Mouse (Mus musculus) forebrain, embryonic 16.5 days (tissue): ENCODE results near the gene BC048679. TPM values are rescaled to one million over a fixed set of nuclear protein-coding genes. Genes with fewer than 3 reads are reported as not detected.
A peak's percentile ranks its signal among the peaks of the same experiment; 100 is the strongest.
"Not testable (repeated sequence)": the region's sequence is repeated elsewhere in the genome, so short reads cannot be mapped to it uniquely, and the experiment has no call there.

Experiments
- ATAC-seq: fragments of 200-750 bp; cut with Nextera tagmentation; 2 replicates; pipeline ENCODE4 v1.8.0; 2017; ENCODE audit warnings: mild to moderate bottlenecking, moderate library complexity
- H3K27ac ChIP-seq: fragments of 300-500 bp; sonication (generic); 2 replicates; pipeline ENCODE4 v1.5.1; 2014; ENCODE audit warnings: low read length, control low read depth
- H3K27me3 ChIP-seq: fragments of 300-500 bp; sonication (generic); replicated peaks from 2 replicates; pipeline ENCODE4 v1.6.1; 2014; ENCODE audit warnings: low read length; ENCODE audit not compliant: control insufficient read depth, insufficient read depth
- H3K36me3 ChIP-seq: fragments of 300-500 bp; sonication (generic); 2 replicates; pipeline ENCODE4 v1.6.1; 2014; ENCODE audit not compliant: control insufficient read depth, insufficient read depth
- H3K4me1 ChIP-seq: fragments of 300-500 bp; sonication (generic); replicated peaks from 2 replicates; pipeline ENCODE4 v1.6.1; 2014; ENCODE audit warnings: low read length; ENCODE audit not compliant: control insufficient read depth, insufficient read depth
- H3K4me2 ChIP-seq: fragments of 300-500 bp; sonication (generic); 2 replicates; pipeline ENCODE4 v1.6.1; 2014; ENCODE audit warnings: mild to moderate bottlenecking, low read length, control low read depth
- H3K4me3 ChIP-seq: fragments of 300-500 bp; sonication (generic); replicated peaks from 2 replicates; pipeline ENCODE4 v1.5.1; 2014; ENCODE audit warnings: mild to moderate bottlenecking, low read length, control low read depth
- H3K9ac ChIP-seq: fragments of 300-500 bp; sonication (generic); replicated peaks from 2 replicates; pipeline ENCODE4 v1.6.1; 2014; ENCODE audit warnings: low read depth, low read length, control low read depth
- H3K9me3 ChIP-seq: fragments of 300-500 bp; sonication (generic); 2 replicates; pipeline ENCODE4 v1.6.1; 2016; ENCODE audit warnings: low read length; ENCODE audit not compliant: control insufficient read depth
- WGBS: fragments of 180-500 bp; shearing (Covaris S2); extraction: QIAGEN DNeasy Blood & Tissue Kit; methylation state at CpG from one replicate; pipeline ENCODE4 v1.1.7; 2014; 5-methylcytosine and 5-hydroxymethylcytosine counted together
- polyA plus RNA-seq: library from polyadenylated mRNA; unstranded; fragments of >200 nt; fragmentation: Nextera tagmentation; extraction: Ambion mirVana; gene quantifications from 2 replicates; pipeline ENCODE4 v1.2.1, GENCODE M21; 2015

Gene BC048679
- polyA plus RNA-seq, 1 experiment from 2014 or later = not detected

- Histone ChIP-seq H3K4me2 (no peak overlapping the region), H3K27ac (no peak overlapping the region), H3K9me3 (no peaks in the 10 kb centered on the region), H3K27me3 (no peaks in the 10 kb centered on the region), H3K4me3 (no peak overlapping the region), H3K4me1 (peaks cover 5% of the 10 kb centered on the region), H3K9ac (no peak overlapping the region), H3K36me3 (peaks cover 1% of the 10 kb centered on the region; the same call in 1 of the 2 replicates)
- ATAC-seq = no peak
- WGBS = 8% methylated on average over 9 of the region's 9 CpGs
Measured at GRCm38 (mm10) chr7:81489649-81490048, 8.4 kb downstream of the BC048679 start.

GRCm38 (mm10) chr7:81480800-81481199, 17.3 kb downstream of the BC048679 start:
- no peak for ATAC-seq
- Histone ChIP-seq H3K9ac (no peak overlapping the region), H3K4me1 (0 out of 2 replicates have a peak, but pooled peaks cover 2% of the 10 kb centered on the region), H3K27ac (no peak overlapping the region), H3K36me3 (peaks cover 17% of the 10 kb centered on the region), H3K27me3 (peaks cover 6% of the 10 kb centered on the region), H3K9me3 (no peaks in the 10 kb centered on the region), H3K4me2 (no peak overlapping the region), H3K4me3 (no peak overlapping the region)
- 2% methylated on average over 8 of the region's 8 CpGs for WGBS

GRCm38 (mm10) chr7:81479531-81480090, 18.5 kb downstream of the BC048679 start:
- Histone ChIP-seq H3K27me3 (peaks cover 6% of the 10 kb centered on the region), H3K9ac (no peak overlapping the region), H3K4me2 (no peak overlapping the region), H3K9me3 (no peaks in the 10 kb centered on the region), H3K4me3 (no peak overlapping the region), H3K4me1 (0 out of 2 replicates have a peak, but pooled peaks cover 2% of the 10 kb centered on the region), H3K36me3 (peaks cover 15% of the 10 kb centered on the region), H3K27ac (no peak overlapping the region)
- ATAC-seq = no peak
- 77% methylated on average over 3 of the region's 3 CpGs for WGBS

GRCm38 (mm10) chr7:81478261-81478660, 19.8 kb downstream of the BC048679 start:
- peak; percentile 40; the same call in 1 of the 2 replicates for ATAC-seq
- H3K27me3 ChIP-seq, H3K4me2 ChIP-seq, H3K9ac ChIP-seq, H3K4me1 ChIP-seq, H3K36me3 ChIP-seq, H3K4me3 ChIP-seq, H3K27ac ChIP-seq, H3K9me3 ChIP-seq: not testable (repeated sequence)

- Histone ChIP-seq H3K4me1 (0 out of 2 replicates have a peak, but pooled peaks cover 2% of the 10 kb centered on the region), H3K9me3 (no peaks in the 10 kb centered on the region), H3K36me3 (peaks cover 2% of the 10 kb centered on the region; the same call in 1 of the 2 replicates), H3K27ac (no peak overlapping the region), H3K4me3 (no peak overlapping the region), H3K9ac (no peak overlapping the region), H3K4me2 (no peak overlapping the region), H3K27me3 (peaks cover 6% of the 10 kb centered on the region)
- ATAC-seq = no peak
- WGBS = 3% methylated on average over 24 of the region's 24 CpGs
Measured at GRCm38 (mm10) chr7:81476833-81477232, 21.2 kb downstream of the BC048679 start.

- WGBS = 81% methylated on average over 3 of the region's 3 CpGs
- Histone ChIP-seq H3K4me3 (no peak overlapping the region), H3K4me2 (no peak overlapping the region), H3K36me3 (peaks cover 10% of the 10 kb centered on the region; the same call in 1 of the 2 replicates), H3K9me3 (no peaks in the 10 kb centered on the region), H3K27ac (no peak overlapping the region), H3K27me3 (peaks cover 6% of the 10 kb centered on the region), H3K9ac (no peak overlapping the region), H3K4me1 (no peaks in the 10 kb centered on the region)
- no peak for ATAC-seq
Measured at GRCm38 (mm10) chr7:81475221-81475620, 22.9 kb downstream of the BC048679 start.

GRCm38 (mm10) chr7:81464906-81465450, 33.1 kb downstream of the BC048679 start:
- 78% methylated on average over 9 of the region's 9 CpGs for WGBS
- Histone ChIP-seq H3K27me3 (no peaks in the 10 kb centered on the region), H3K9ac (no peak overlapping the region), H3K4me1 (no peaks in the 10 kb centered on the region), H3K36me3 (peaks cover 34% of the 10 kb centered on the region), H3K4me3 (no peak overlapping the region), H3K9me3 (no peaks in the 10 kb centered on the region), H3K27ac (no peak overlapping the region), H3K4me2 (no peak overlapping the region)
- ATAC-seq = no peak

GRCm38 (mm10) chr7:81464116-81464515, 34.0 kb downstream of the BC048679 start:
- Histone ChIP-seq H3K9me3 (no peaks in the 10 kb centered on the region), H3K36me3 (peaks cover 34% of the 10 kb centered on the region), H3K27me3 (no peaks in the 10 kb centered on the region), H3K4me3 (no peak overlapping the region), H3K4me2 (no peak overlapping the region), H3K27ac (no peak overlapping the region), H3K9ac (no peak overlapping the region), H3K4me1 (no peaks in the 10 kb centered on the region)
- ATAC-seq = no peak
- WGBS = 5% methylated on average over 4 of the region's 4 CpGs

- no peak overlapping the region for H3K27ac ChIP-seq
Measured at GRCm38 (mm10) chr7:81462815-81463214, 35.3 kb downstream of the BC048679 start.

More at GRCm38 (mm10) chr7:81462815-81463214, 35.3 kb downstream of the BC048679 start:
- no peak overlapping the region for H3K9ac ChIP-seq
- peaks cover 34% of the 10 kb centered on the region for H3K36me3 ChIP-seq
- ATAC-seq = no peak
- H3K4me1 ChIP-seq = no peaks in the 10 kb centered on the region
- WGBS = 77% methylated on average over 3 of the region's 3 CpGs
- no peak overlapping the region for H3K4me2 ChIP-seq
- peaks cover 6% of the 10 kb centered on the region; the same call in 1 of the 2 replicates for H3K27me3 ChIP-seq
- no peaks in the 10 kb centered on the region for H3K9me3 ChIP-seq
- H3K4me3 ChIP-seq = no peak overlapping the region
